Mouse (Mus musculus) ovary, postnatal 10 days (tissue): Measurements from ENCODE around the gene Angpt4.

Experiments used
- DNase-seq: peaks from one replicate; pipeline ENCODE4 v3.0.0; 2022; ENCODE audit warnings: low spot score

Angpt4 gene

GRCm38 (mm10) chr2:151915111-151915510 is 4.1 kb downstream of the Angpt4 start:
- DNase-seq: no peak

GRCm38 (mm10) chr2:151916061-151916831 is 5.2 kb downstream of the Angpt4 start:
- no peak for DNase-seq

GRCm38 (mm10) chr2:151919140-151919539 is 8.1 kb downstream of the Angpt4 start:
- no peak for DNase-seq

GRCm38 (mm10) chr2:151921068-151921467 is 10.1 kb downstream of the Angpt4 start:
- no peak for DNase-seq

GRCm38 (mm10) chr2:151921596-151921995 is 10.6 kb downstream of the Angpt4 start:
- no peak for DNase-seq

- no peak for DNase-seq
Measured at GRCm38 (mm10) chr2:151924276-151924675, 13.3 kb downstream of the Angpt4 start.

GRCm38 (mm10) chr2:151925715-151926114 is 14.7 kb downstream of the Angpt4 start:
- no peak for DNase-seq

GRCm38 (mm10) chr2:151927103-151927502 is 16.1 kb downstream of the Angpt4 start:
- no peak for DNase-seq

GRCm38 (mm10) chr2:151930389-151931074 is 19.5 kb downstream of the Angpt4 start:
- peak; percentile 69 for DNase-seq

GRCm38 (mm10) chr2:151937893-151938292 is 26.9 kb downstream of the Angpt4 start:
- DNase-seq: no peak

GRCm38 (mm10) chr2:151938780-151939200 is 27.8 kb downstream of the Angpt4 start:
- DNase-seq: peak; percentile 35

- no peak for DNase-seq
Measured at GRCm38 (mm10) chr2:151939651-151940420, 28.8 kb downstream of the Angpt4 start.

GRCm38 (mm10) chr2:151941269-151941668 is 30.3 kb downstream of the Angpt4 start:
- DNase-seq: no peak

GRCm38 (mm10) chr2:151944106-151944505 is 33.1 kb downstream of the Angpt4 start:
- DNase-seq: no peak

- no peak for DNase-seq
Measured at GRCm38 (mm10) chr2:151947617-151948016, 36.6 kb downstream of the Angpt4 start.

GRCm38 (mm10) chr2:151948311-151948710 is 37.3 kb downstream of the Angpt4 start:
- DNase-seq: no peak

GRCm38 (mm10) chr2:151949082-151949774 is 38.2 kb downstream of the Angpt4 start:
- no peak for DNase-seq

- DNase-seq: no peak
Measured at GRCm38 (mm10) chr2:151953665-151954064, 42.7 kb downstream of the Angpt4 start.

- DNase-seq: no peak
Measured at GRCm38 (mm10) chr2:151956500-151957137, 45.6 kb downstream of the Angpt4 start.

- no peak for DNase-seq
Measured at GRCm38 (mm10) chr2:151959274-151959673, 48.3 kb downstream of the Angpt4 start.
